Mouse (Mus musculus): Measurements from ENCODE around the gene E330017A01Rik.

E330017A01Rik gene
- long read RNA-seq, experiment 1 = 0 reads
- long read RNA-seq, experiment 2 = 0 reads

DNA sequence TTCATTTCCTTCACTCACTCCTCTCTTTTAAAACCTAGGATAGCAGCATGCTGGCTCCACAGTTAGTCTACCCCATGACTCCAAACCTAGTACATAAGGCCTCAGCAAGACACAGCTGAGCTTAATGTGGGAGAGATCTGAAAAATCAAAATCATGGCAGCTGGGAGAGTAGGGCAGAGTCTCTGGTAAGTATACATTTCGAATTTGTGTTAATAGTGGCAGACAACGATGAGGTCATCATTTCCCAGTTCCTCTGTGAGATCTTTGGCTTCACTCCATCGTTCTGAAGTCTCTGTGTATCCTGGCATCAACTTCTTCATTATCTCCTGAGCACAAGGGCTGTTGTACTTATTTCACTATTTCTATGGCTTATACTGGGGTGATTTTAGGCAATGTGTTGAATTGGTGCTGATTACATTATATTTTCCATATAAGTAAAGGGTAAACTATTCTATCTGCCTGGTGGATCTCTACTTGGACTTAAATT, at the start of gene E330017A01Rik:
TSS of gene E330017A01Rik (minus strand) at position 51 of the 487 bp plus-strand sequence.
- intact Hi-C loops (cut with DNase I) = no loop called here

DNA sequence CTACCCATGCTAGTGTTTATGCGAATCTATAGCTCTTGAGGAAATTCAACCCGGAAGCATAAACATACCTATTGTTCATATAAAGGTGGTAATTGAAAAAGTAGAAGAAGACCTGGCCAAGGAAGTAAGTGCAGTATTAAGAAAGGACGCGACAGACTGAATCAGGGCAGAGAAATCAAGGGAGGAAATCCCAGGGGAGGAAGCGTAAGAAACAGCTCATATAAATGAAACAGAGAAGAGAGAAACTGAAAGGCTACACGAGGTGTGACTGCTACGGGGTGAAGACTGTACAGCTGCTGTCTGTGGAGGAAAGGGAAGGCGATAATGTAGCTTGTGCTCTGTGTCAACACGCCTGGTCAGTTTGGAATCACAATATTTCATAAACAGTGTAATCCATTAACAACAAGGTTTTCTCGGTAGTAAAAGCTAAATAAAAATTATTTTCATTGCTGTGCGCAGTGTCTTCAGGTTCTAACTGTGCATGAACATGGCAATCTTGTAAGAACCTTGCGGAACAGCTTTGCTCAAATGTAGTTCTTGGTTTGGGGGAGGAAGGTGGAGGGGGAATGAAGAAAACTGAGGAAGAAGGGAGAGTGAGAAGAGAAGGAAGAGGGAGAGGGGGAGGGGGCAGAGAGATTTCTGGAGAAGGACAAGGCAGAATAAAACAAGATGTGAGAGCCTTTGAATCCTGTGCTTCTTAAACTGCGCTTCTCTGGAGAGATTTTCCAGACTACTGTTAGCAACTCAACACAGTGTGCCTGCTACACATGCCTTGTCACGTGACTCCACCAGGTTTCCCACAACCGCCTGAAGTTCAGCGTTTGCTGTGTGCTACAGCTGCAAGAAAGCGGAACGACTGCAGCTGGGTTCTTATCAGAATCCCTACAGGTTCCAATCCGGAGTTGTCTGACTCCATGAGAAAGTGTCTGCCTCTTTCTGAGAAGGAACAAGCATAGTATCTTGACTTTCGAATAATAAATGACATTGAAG, 47.3 kb upstream of the E330017A01Rik start:
- intact Hi-C loops (cut with DNase I) = no loop called here

DNA sequence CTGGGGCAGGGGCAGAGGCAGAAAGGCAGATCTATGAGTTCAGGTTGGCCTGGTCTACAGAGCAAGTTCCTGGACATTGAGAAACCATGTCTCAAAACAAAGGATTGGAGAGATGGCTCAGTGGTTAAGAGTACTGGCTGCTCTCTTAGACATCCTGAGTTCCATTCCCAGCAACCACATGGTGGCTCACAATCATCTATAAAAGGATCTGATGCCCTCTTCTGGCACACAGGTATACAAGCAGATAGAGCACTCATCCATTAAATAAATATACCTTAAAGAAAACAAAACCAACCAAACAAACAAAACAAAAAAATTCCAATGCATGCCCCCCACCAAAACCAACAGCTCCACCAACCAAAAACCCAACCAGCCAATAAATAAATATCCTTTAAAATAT, 46.0 kb upstream of the E330017A01Rik start:
- intact Hi-C loops (cut with DNase I) = no loop called here

DNA sequence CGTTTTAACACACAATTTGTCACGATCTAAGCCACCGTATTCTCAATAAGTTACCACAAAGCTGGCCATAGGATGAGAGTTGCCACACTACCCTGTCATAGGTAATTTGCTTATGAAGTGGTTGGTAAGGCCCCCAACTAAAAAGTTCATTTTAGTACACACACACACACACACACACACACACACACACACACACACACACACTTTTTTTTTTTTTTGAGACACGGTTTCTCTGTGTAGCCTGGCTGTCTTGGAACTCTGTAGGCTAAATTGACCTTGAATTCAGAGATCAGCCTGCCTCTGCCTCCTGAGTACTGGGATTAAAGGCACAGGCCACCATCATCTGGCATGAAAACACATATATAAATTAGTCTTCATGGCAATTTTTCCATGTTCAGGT, 45.4 kb upstream of the E330017A01Rik start:
- intact Hi-C loops (cut with DNase I) = no loop called here

DNA sequence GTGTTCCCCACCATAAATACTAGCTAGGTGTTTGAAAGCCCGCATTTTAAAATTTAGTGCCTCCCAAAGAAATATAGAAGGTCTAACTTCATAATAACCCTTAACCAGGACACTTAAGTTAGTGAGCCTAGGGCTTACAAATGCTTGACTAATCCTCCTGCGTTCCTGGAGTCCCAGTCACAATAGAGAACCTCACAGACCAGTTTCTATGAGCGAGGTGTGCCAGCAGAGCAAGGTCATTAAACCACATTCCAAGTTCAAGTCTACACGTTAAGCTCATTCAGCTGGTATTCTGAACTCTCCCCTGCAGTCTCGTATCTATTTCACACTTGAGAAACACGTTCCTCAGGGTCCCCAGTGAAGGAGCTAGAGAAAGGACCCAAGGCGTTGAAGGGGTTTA, 44.3 kb upstream of the E330017A01Rik start:
- intact Hi-C loops (cut with DNase I) = no loop called here

DNA sequence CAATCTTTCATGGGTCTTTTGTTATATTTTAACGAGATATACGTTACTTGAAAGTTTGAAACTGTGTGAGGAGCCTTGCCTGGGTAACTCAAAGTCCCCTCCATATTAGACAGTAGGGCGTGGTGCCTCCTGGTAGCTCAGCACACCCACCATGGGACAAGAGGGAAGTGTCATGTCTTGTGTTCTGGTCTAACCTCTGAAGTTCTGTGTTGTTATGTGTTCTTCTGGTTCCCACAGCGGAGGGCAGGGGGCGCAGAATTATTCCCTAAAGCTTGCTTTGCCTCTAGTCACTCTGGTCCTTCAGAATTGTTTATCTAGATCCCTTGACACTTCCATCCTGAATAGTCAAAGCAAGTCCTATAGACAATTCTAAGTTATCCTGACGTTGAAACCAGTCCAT, 43.5 kb upstream of the E330017A01Rik start:
- intact Hi-C loops (cut with DNase I) = no loop called here

DNA sequence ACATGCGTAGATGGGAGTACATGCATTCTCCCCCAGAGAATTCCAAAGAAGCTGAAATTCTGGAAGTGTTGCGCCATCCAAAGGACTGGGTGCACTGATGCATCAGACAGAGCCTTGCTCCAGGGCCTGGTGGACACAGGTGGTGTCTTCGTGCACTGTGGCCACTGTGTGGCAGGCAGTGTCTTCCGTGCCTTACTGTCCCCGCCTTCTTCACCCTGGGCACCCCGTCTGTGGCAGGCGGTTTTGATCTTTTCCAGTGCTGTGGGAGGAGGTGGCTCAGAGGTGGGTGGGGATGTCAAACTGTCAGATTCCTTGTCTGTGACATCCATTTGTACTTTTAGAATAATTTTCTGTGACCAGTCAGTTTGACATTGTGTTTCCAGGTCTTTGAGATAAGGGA, 40.1 kb upstream of the E330017A01Rik start:
- intact Hi-C loops (cut with DNase I) = no loop called here

DNA sequence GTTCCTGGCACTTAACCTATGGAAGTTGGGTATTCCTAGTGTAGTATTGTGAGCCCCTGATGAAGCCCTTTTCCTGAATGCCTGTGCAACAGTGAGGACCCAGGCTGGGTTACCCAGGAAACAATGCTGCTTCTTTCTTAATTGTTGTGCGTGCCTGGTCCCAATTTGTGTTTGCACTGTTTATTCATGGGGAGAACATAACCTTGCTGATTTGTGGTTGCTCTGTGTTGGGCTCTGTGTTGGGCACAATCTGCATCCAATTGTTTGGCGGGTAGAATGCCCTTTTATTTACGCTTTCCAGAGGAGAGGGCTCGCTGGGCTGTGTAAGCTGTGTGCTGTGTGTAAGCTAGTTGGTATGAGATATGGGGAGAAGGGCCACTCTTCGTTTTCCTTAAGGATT, 39.0 kb upstream of the E330017A01Rik start:
- intact Hi-C loops (cut with DNase I) = no loop called here

DNA sequence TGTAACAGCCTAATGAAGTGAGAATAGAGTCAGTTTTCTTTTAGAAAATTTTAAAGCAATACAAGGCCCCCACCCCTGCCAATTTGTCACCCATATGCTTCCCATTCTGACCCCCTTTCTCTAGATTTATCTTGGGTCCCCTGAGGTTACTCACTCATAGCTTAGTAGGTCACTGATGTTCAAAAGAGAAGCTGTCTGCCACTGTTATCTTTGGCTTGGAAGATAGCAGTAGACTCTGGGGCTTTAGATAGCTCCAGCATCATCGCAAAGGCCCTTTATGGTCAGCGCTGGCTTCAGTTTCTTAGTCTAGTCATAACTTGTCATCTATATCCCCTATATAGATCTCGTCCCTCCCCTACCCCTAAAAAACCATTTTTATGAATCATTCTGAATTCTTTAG, 38.1 kb upstream of the E330017A01Rik start:
- intact Hi-C loops (cut with DNase I) = no loop called here

DNA sequence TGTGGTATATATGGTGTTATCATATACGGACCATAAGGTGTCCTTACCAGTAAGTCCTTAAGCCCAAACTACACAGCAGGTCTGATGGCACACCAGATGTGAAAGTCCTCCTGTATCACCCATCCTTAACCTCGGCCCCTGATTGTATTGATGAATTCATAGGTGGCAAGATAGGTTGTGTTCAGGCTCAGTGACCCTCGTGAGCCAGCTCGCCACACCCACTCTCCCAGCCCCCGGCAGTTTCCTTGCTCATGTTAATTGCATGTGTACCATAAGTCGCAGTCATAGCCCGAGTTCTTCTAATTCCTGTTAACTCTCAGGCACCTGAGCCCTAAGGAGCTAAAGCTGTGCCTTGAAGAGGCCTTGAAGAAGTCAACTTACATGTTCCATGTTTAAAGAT, 37.6 kb upstream of the E330017A01Rik start:
- intact Hi-C loops (cut with DNase I) = no loop called here

DNA sequence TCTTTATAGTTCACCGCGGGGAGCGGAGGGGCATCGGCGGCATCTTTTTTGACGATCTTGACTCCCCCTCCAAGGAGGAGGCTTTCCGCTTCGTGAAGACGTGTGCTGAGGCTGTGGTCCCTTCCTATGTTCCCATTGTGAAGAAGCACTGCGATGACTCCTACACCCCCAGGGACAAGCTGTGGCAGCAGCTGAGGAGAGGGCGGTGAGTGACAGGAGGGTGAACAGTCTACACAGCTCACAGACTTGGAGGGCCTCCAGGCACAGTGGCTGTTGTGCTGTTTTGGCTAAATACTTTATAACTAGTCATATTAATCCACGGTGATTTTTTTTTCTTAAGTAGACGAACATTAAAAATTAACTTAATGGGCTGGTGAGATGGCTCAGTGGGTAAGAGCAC, 36.7 kb upstream of the E330017A01Rik start:
- intact Hi-C loops (cut with DNase I) = no loop called here

DNA sequence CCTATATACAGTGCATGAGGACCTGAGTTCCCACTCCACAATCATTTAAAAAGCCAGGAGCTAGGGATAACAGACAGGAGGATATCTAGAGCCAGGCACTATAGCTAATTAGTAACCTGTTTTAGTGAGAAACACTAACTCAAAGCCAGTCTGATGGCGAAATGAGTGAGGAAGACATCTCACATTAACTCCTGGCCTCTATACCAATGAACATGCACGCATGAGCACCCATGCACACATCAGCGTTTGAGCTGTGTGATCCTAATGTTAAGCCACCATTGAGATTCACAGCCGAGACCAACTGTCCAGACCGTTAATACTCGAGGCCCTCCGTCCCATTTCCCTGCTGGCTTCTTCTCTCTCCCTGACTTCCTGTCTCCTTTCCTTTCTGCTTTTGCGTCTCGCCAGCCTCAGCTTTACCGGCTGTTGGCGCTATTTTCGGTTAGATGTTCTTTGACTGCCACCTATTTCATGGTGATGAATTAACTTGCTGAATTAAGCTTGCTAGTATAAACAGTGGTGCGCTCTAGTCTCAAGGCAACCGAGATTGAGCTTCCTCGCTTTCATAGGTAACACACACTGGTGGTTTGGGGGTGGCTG, 35.4 kb upstream of the E330017A01Rik start:
- intact Hi-C loops (cut with DNase I) = loop anchor here (5.0 kb wide), 1 partner anchor 53 kb away; the partner anchor contains the start of gene Cldnd1

DNA sequence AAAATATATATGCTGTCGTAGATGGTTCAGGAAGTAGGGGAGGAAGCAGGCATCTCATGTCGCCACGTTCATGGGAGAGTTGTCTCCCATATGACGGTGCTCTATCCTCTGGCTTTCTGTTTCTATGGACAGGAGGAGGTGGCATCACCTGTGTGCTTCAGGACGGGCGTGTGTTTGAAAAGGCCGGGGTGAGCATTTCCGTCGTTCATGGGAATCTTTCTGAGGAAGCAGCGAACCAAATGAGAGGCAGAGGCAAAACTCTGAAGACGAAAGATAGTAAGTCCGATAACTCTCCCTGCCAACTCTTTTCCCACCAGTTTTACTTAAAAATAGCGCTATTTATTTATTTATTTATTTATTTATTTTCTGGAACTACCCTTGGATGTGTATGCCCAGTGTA, 33.9 kb upstream of the E330017A01Rik start:
- intact Hi-C loops (cut with DNase I) = loop anchor here (5.0 kb wide), 1 partner anchor 55 kb away; the partner anchor contains the start of gene Cldnd1

DNA sequence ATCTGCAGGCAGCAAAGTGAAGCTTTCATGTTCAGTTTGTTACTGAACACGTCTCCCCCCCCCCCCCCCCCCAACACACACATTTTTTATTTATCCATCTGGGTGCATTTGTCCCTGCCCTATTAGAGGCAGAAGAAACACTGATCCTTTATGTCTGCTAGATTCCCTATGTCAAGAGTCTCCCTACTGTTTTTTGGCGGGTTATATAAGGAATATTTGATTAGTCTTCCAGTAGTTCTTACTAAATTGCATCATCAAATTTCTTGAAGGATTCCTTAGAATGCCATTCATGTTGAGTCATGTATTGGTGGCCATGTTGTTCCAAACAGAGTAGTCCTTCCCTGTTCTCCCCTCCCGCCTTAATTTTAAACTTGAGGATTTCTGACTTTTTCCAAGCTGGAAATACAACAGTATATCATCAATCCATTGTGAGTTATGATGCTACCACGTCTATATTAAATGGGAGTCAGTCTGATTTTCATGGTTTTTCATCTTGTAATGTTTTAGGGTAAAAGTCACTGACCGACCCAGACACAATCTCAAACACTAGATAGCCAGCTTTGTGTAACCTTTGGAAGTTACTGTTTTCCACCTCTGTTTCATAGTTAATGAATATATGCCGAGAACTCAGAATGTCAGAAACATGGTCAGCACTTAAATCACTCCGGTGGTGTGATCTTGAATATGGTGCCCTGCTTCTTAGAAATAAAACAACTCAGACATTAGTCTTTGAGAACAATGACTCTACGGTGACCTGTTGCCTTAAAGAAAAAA, 32.9 kb upstream of the E330017A01Rik start:
- intact Hi-C loops (cut with DNase I) = loop anchor here (5.0 kb wide), 1 partner anchor 56 kb away; the partner anchor contains the start of gene Cldnd1

DNA sequence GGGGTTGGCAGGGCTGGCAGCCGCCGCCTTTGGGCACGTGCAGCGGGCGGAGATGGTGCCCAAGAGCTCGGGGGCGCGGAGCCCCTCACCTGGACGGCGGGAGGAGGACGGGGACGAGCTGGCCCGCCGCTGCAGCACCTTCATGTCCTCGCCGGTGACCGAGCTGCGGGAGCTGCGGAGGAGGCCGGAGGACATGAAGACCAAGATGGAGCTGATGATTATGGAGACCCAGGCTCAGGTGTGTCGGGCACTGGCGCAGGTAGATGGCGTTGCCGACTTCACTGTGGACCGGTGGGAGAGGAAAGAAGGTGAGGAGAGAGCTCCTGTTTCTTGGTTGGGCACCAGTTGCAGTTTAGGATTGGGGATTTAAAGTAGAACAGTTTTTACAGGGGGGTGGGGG, 32.1 kb upstream of the E330017A01Rik start:
- intact Hi-C loops (cut with DNase I) = loop anchor here (5.0 kb wide), 1 partner anchor 57 kb away; the partner anchor contains the start of gene Cldnd1

DNA sequence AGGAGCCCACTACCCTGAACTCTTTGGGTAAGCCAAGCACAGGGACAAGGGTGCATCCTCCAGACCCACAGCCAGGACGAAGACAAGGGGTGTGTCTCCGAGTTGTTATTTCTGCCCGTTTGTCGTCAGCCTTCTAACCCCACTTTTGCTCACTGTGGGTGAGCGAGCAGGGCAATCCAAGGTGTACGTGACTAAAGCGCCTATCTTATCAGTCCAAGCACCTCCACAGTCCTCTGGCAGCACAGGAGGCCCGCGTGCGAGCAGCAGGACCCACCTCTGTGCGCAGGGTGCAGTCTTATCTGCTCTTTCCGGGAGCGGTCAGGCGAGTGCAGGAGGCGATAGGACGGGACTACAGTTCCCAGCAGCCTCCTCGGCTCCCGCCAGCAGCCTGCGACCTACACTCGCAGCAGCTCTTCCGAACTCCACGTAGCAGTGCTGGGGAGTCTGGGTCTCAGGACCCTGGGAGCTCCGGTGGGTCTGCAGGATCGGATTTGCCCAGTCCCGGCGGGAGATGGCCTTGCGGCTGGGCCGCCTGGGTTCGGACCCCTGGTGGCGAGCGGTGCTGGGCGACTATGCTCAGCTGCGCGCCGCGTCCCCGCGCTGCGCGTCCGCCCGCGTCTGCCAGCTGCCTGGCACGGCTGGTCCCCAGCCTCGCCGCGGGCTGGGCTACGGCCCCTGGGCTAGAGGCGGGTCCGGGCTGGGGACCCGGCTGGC, 31.5 kb upstream of the E330017A01Rik start, which contains the start of gene Cpox:
TSS of gene Cpox (plus strand) at position 376 of the 714 bp plus-strand sequence.
- intact Hi-C loops (cut with DNase I) = loop anchor here (5.0 to 10.0 kb wide), 2 partner anchors 57 to 375 kb away; partner anchors contain the start of gene Cldnd1

DNA sequence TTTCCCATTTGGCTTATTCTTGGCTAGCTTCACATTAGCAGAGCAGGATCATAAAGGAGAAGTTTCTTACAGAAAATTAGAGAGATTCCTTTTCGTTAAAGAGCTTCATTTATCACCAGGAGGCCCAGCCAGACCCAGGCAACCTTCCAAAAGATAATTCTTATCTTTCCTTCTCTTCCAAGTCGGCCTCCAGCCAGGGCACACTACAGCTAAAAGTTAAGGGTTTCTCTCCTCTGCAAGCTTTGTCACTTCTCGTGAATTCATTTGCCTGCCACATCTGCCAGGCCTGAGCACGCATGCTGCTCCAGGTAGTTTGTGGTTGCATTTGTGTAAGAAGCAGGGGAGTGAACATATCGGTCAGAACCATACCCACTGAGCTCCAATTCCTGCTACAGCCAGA, 30.7 kb upstream of the E330017A01Rik start:
- intact Hi-C loops (cut with DNase I) = loop anchor here (10.0 kb wide), 1 partner anchor 374 kb away; no protein-coding TSS in a partner anchor

DNA sequence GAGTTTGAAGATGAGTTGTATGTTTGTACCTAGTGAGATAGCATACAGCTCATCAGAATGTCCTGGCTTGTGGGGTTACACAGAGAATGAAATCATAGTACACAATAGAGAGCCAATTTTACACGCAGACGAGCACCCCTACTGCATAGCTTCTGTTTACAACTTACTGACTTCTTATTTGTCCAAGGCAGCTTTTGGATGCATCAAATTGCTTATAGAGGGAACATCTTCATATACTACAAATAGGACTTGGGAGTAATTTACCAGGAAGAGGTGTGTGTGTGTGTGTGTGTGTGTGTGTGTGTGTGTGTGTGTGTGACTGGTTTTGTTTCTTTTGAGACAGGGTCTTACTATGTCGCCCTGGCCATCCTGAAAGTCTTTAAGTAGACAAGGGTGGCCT, 30.0 kb upstream of the E330017A01Rik start:
- intact Hi-C loops (cut with DNase I) = loop anchor here (10.0 kb wide), 1 partner anchor 374 kb away; no protein-coding TSS in a partner anchor

DNA sequence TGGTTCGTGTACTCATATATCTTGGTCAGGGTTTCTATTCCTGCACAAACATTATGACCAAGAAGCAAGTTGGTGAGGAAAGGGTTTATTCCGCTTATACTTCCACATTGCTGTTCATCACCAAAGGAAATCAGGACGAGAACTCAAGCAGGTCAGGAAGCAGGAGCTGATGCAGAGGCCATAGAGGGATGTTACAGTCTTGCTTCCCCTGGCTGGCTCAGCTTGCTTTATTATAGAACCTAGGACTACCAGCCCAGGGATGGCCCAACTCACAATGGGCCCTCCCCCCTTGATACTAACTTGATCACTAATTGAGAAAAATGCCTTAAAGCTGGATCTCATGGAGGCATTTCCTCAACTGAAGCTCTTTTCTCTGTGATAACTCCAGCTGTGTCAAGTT, 28.1 kb upstream of the E330017A01Rik start:
- intact Hi-C loops (cut with DNase I) = loop anchor here (10.0 kb wide), 1 partner anchor 372 kb away; no protein-coding TSS in a partner anchor

DNA sequence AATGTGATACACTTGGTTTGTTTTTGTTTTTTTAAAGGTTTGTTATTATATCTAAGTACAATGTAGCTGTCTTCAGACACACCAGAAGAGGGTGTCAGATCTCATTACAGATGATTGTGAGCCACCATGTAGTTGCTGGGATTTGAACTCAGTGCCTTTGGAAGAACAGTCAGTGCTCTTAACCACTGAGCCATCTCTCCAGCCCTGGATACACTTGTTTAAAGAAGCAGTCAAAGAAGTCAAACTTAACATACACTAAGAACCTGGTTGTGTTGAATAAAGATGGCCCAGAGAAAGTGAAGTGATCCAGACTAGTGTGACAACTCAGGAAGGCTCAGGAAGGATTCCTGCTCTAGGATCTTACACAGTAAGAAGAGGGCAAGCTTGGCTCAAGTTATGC, 26.6 kb upstream of the E330017A01Rik start:
- intact Hi-C loops (cut with DNase I) = loop anchor here (10.0 kb wide), 1 partner anchor 370 kb away; no protein-coding TSS in a partner anchor

All from adrenal gland (tissue).